Mouse (Mus musculus) forebrain, embryonic 11.5 days (tissue): ENCODE results near the gene Lrrc7. TPM values are rescaled to one million over a fixed set of nuclear protein-coding genes. Genes with fewer than 3 reads are reported as not detected.

Experiments
- ATAC-seq: fragments of 200-750 bp; cut with Nextera tagmentation; replicated peaks from 2 replicates; pipeline ENCODE4 v1.8.0; 2017; ENCODE audit warnings: moderate TSS enrichment; ENCODE audit not compliant: low FRiP score
- DNase-seq: peaks from one replicate; pipeline ENCODE4 v3.0.0-alpha.2; 2017; ENCODE audit warnings: low spot score
- H3K27ac ChIP-seq: fragments of 300-500 bp; sonication (generic); 2 replicates; pipeline ENCODE4 v1.5.1; 2014; ENCODE audit warnings: low read depth, low read length
- H3K27me3 ChIP-seq: fragments of 300-500 bp; sonication (generic); 2 replicates; pipeline ENCODE4 v1.6.1; 2014; ENCODE audit warnings: mild to moderate bottlenecking, low read length, mixed read lengths; ENCODE audit not compliant: control insufficient read depth, insufficient read depth
- H3K36me3 ChIP-seq: fragments of 300-500 bp; sonication (generic); 2 replicates; pipeline ENCODE4 v1.6.1; 2014; ENCODE audit warnings: mild to moderate bottlenecking, low read length, moderate library complexity, mixed read lengths; ENCODE audit not compliant: control insufficient read depth, insufficient read depth
- H3K4me1 ChIP-seq: fragments of 300-500 bp; sonication (generic); replicated peaks from 2 replicates; pipeline ENCODE4 v1.6.1; 2014; ENCODE audit warnings: low read length, mixed read lengths; ENCODE audit not compliant: control insufficient read depth, insufficient read depth
- H3K4me2 ChIP-seq: fragments of 300-500 bp; sonication (generic); 2 replicates; pipeline ENCODE4 v1.6.1; 2014; ENCODE audit warnings: low read depth, mild to moderate bottlenecking, low read length, moderate library complexity, mixed read lengths; ENCODE audit not compliant: severe bottlenecking
- H3K4me3 ChIP-seq: fragments of 300-500 bp; sonication (generic); 2 replicates; pipeline ENCODE4 v1.5.1; 2014; ENCODE audit warnings: low read depth, low read length
- H3K9ac ChIP-seq: fragments of 300-500 bp; sonication (generic); 2 replicates; pipeline ENCODE4 v1.6.1; 2014; ENCODE audit warnings: low read length
- H3K9me3 ChIP-seq: fragments of 300-500 bp; sonication (generic); 2 replicates; pipeline ENCODE4 v1.6.1; 2016; ENCODE audit warnings: low read length, mixed read lengths; ENCODE audit not compliant: control insufficient read depth
- whole genome bisulfite sequencing: fragments of 180-500 bp; shearing (Covaris S2); extraction: QIAGEN DNeasy Blood & Tissue Kit; methylation state at CpG from one replicate; pipeline ENCODE4 v1.1.7; 2014; 5-methylcytosine and 5-hydroxymethylcytosine counted together
- polyA plus RNA-seq: library from polyadenylated mRNA; unstranded; fragments of >200 nt; fragmentation: Nextera tagmentation; extraction: Ambion mirVana; gene quantifications from 2 replicates; pipeline ENCODE4 v1.2.1, GENCODE M21; 2014

The Lrrc7 gene
- polyA plus RNA-seq, 1 experiment from 2014 or later, result 3.2 TPM

DNA sequence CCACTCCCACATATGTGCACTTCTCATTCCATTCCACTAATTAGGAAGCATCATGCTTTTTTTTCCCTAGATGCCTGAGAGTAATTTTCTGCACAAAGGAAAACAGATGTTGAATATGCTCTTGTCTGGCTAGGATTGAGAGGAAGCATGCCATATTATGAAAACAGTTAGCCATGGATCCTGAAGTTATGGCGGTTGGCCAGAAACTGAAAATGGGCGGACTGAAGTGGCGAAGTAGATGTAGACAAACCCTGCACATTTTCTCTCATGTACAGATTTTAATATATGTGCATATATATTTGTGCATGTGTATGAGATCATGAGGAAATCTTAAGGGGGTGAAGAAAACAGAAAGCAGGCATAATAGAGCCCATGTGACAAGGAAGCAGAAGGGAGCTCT, 407.9 kb downstream of the Lrrc7 start:
- Histone ChIP-seq H3K36me3 (no peaks in the 10 kb centered on the region), H3K27ac (no peak overlapping the region), H3K4me1 (no peaks in the 10 kb centered on the region), H3K9ac (no peak overlapping the region), H3K4me2 (no peak overlapping the region), H3K4me3 (no peak overlapping the region), H3K27me3 (no peaks in the 10 kb centered on the region), H3K9me3 (no peaks in the 10 kb centered on the region)
- WGBS, result 95% methylated on average over 3 of the region's 3 CpGs
- no peak for ATAC-seq
- DNase-seq, result no peak

DNA sequence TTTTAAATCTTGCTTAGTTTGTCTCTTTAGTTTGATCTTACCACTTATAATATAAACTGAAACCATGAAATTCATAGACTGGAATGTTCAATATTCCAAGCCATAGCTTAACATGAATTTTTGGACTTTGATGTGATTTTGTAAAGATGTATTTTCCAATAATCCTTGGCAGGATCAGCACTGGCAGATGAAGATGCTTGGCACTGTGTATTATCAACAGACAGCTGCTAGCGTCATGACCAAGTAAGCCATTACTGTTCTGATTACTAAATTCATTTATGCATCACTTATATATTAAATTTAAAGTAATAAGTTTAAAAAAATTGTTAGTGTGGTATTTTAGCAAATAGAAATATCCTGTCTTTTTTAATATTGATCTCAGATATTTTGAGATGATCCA, 413.0 kb downstream of the Lrrc7 start:
- H3K9me3 ChIP-seq, result no peaks in the 10 kb centered on the region
- H3K4me1 ChIP-seq, result no peaks in the 10 kb centered on the region
- H3K36me3 ChIP-seq, result no peaks in the 10 kb centered on the region
- H3K27ac ChIP-seq, result no peak overlapping the region
- H3K4me3 ChIP-seq, result no peak overlapping the region
- no peaks in the 10 kb centered on the region for H3K27me3 ChIP-seq
- WGBS, result 96% methylated on average over 1 of the region's 1 CpGs
- H3K4me2 ChIP-seq, result no peak overlapping the region
- no peak for DNase-seq
- ATAC-seq, result no peak
- no peak overlapping the region for H3K9ac ChIP-seq

DNA sequence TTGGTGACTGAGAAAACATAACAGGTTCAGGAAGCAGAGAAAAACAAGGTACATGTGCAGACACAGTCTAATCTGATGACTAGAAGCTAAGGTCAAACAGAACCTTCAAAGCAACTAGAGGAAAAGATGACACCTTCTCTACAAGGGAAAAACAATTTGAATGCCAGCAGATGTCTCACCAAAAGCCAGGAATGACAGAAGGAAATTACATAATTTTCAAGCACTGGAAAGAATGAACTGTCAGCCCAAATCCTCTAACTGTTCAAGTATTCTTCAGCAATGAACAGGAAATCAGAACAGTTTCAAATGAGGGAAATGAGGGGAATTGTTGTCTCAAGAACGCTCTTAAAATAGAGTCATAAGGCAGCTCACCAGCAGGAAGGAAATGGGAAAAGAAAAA, 421.4 kb downstream of the Lrrc7 start:
- Histone ChIP-seq H3K36me3 (no peaks in the 10 kb centered on the region), H3K4me2 (no peak overlapping the region), H3K9ac (no peak overlapping the region), H3K27ac (no peak overlapping the region), H3K4me3 (no peak overlapping the region), H3K9me3 (no peaks in the 10 kb centered on the region), H3K27me3 (no peaks in the 10 kb centered on the region), H3K4me1 (no peaks in the 10 kb centered on the region)
- DNase-seq, result no peak
- 86% methylated on average over 1 of the region's 1 CpGs for WGBS
- ATAC-seq, result no peak

DNA sequence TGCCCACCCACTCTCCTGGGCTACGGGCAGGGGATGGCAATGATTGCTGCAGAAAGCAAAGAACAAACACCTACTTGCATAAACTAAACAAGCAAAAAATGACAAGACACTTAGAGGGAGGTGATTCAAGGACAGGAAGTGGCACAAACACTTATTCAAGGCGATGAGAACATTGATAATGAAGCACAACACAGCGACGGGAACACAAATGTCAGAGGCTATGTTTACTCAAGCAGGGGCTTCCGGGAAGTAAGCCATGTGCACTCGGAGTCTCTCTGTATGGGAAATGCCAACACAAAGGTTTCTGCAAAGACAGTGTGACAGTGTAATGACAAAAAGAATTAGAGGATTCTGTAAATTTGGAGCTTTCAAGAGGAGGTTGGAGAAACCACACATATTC, 424.2 kb downstream of the Lrrc7 start:
- Histone ChIP-seq H3K4me1 (no peaks in the 10 kb centered on the region), H3K27me3 (no peaks in the 10 kb centered on the region), H3K27ac (no peak overlapping the region), H3K36me3 (no peaks in the 10 kb centered on the region), H3K4me2 (no peak overlapping the region), H3K9me3 (no peaks in the 10 kb centered on the region), H3K9ac (no peak overlapping the region), H3K4me3 (no peak overlapping the region)
- ATAC-seq, result no peak
- 79% methylated on average over 6 of the region's 6 CpGs for WGBS
- no peak for DNase-seq

DNA sequence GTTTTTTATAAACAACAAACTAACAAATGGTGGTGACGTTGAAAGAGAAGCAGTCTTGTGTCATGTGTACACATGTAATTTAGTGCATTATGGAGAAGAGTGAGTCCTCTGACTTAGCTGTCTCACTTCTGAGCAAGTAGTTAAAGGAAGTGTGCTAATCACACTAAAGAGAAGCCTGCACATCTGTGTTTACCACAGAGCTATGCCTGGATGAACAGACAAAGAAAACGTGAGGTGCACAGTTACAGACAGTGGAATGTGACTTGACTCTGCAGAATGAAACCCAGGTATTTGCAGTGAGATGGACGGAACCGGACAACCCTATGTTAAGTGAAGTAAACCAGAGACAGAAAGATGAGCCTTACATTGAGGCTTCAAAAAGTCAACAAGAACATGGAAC, 430.3 kb downstream of the Lrrc7 start:
- H3K27me3 ChIP-seq, result no peaks in the 10 kb centered on the region
- no peaks in the 10 kb centered on the region for H3K4me1 ChIP-seq
- H3K4me2 ChIP-seq, result no peak overlapping the region
- no peaks in the 10 kb centered on the region for H3K9me3 ChIP-seq
- WGBS, result 90% methylated on average over 4 of the region's 4 CpGs
- H3K36me3 ChIP-seq, result no peaks in the 10 kb centered on the region
- H3K4me3 ChIP-seq, result no peak overlapping the region
- ATAC-seq, result no peak
- DNase-seq, result no peak
- H3K27ac ChIP-seq, result no peak overlapping the region
- no peak overlapping the region for H3K9ac ChIP-seq

DNA sequence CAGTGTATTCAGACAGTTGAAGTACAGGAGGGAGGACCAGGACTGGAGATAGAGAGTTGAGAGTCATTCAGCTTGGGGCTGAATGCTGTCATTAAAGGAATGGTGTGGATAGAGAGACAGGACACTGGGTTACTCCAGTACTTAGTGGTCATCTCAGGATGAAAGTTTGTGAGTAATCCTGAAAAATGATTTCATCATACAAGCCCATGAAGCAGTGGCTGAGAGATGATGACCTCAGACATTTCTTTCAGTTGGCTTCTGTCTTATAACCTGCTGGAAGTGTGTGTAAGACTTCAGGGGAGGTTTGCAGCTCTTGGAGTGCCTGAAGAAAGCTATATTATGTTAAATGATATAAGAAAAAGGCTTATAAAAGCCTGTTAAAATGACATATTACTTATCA, 430.8 kb downstream of the Lrrc7 start:
- H3K9me3 ChIP-seq, result no peaks in the 10 kb centered on the region
- H3K27ac ChIP-seq, result no peak overlapping the region
- no peaks in the 10 kb centered on the region for H3K4me1 ChIP-seq
- no peaks in the 10 kb centered on the region for H3K27me3 ChIP-seq
- H3K4me3 ChIP-seq, result no peak overlapping the region
- ATAC-seq, result no peak
- no peak overlapping the region for H3K9ac ChIP-seq
- no peak for DNase-seq
- no peaks in the 10 kb centered on the region for H3K36me3 ChIP-seq
- no peak overlapping the region for H3K4me2 ChIP-seq

DNA sequence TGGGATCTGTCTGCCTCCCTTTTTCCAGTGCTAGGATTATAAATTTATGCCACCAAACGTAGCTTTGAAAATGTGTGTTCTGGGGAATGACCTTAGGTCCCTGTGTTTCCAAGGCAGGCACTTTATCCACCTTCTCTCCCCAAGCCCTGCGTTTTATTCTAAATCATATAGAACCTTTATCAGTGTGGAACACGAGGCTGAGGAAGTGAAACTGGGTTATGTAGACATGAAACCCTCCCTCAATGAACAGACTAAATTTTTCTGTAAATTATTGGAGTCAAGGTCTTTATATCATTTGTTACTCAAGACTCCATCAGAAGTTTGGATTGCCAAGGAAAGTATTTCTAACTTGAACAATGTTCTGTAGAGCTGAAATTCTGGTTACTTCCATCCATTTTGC, 439.1 kb downstream of the Lrrc7 start:
- Histone ChIP-seq H3K4me2 (no peak overlapping the region), H3K9me3 (no peaks in the 10 kb centered on the region), H3K4me1 (no peaks in the 10 kb centered on the region), H3K36me3 (no peaks in the 10 kb centered on the region), H3K27ac (no peak overlapping the region), H3K27me3 (no peaks in the 10 kb centered on the region), H3K9ac (no peak overlapping the region), H3K4me3 (no peak overlapping the region)
- no peak for DNase-seq
- WGBS, result 66% methylated on average over 3 of the region's 3 CpGs
- no peak for ATAC-seq

DNA sequence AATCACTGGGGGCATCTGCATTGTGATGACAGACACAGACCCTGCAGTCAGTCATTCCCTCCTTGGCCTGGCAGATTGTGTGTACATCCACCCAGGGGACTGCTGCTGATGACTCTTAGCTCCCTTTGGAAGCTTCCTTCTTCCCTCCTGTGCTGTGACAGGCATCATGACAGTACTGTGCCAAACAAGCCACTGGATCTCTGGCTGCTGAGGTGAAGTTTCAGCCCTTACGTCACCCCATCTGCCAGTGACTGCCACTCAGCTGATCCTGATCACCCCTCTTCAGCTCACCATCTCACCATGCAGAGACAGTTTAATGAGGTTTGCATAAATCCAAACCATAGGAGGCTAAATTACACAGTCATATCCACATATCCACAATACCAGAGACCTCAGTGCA, 456.8 kb downstream of the Lrrc7 start:
- Histone ChIP-seq H3K4me3 (no peak overlapping the region), H3K9ac (no peak overlapping the region), H3K27me3 (no peaks in the 10 kb centered on the region), H3K36me3 (no peaks in the 10 kb centered on the region), H3K9me3 (no peaks in the 10 kb centered on the region), H3K4me2 (no peak overlapping the region), H3K4me1 (no peaks in the 10 kb centered on the region), H3K27ac (no peak overlapping the region)
- no peak for ATAC-seq
- 92% methylated on average over 1 of the region's 1 CpGs for WGBS
- no peak for DNase-seq

DNA sequence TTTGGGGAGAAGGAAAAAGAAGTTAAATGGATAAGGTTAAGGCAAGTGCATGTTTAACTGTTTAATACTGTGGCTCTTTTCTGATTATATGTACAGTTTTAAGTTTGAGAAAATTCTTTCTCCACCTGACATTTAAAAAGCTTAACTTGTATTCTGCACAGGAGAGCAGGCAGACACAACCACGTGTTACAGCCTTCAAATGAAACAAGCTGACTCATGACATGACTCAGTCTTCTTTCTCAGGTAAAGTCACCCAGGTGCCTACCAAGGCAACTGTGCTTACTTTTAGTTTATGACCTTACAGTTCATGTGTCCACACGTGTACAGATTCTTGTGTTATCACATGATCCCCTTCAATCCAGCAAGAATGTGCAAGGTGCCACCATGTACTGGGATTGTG, 458.6 kb downstream of the Lrrc7 start:
- 78% methylated on average over 2 of the region's 2 CpGs for WGBS
- Histone ChIP-seq H3K9me3 (no peaks in the 10 kb centered on the region), H3K27ac (no peak overlapping the region), H3K4me3 (no peak overlapping the region), H3K9ac (no peak overlapping the region), H3K36me3 (no peaks in the 10 kb centered on the region), H3K4me2 (no peak overlapping the region), H3K4me1 (no peaks in the 10 kb centered on the region), H3K27me3 (no peaks in the 10 kb centered on the region)
- DNase-seq (no peak), ATAC-seq (no peak)
